Mouse (Mus musculus) liver, postnatal 0 days (tissue): ENCODE measurements around the gene Myof.

Experiments
- CTCF ChIP-seq: sonication (generic); IDR thresholded peaks from 2 replicates; pipeline ENCODE4 v1.5.1; 2016; ENCODE audit warnings: antibody characterized with exemption, low read depth
- EP300 ChIP-seq: IDR thresholded peaks from 2 replicates; pipeline ENCODE4 v1.6.1; 2016; ENCODE audit warnings: antibody characterized with exemption, low read depth, mild to moderate bottlenecking

DNA sequence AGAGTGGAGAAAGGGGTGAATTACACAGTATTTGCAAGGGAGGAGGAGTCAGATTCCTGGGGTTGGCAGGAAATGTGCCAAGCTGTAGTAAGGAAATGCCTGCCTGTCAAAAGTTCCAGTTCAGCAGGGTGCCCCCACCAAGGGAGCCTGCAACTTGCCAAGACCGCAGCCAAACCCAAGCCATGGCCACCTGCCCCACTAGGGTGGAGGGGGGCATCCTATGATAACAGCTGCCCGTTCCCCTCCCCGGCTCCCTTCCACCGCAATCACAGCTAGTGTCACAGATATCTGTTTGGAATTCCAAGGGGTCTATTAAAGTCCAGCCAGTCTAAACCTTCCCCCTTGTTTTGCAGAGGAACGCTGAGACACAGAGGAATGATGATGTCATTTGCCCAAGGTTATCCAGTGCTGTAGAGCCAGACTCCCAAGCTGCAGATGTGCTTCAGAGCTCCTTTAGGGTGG lies 1.1 kb downstream of the Myof start:
- TF ChIP-seq CTCF, result no peak
- TF ChIP-seq EP300, result no peak
